Mouse (Mus musculus) megakaryocyte, embryonic 14.5 days (primary cell): Measurements from ENCODE around the gene Tmed9. TPM values are rescaled to one million over a fixed set of nuclear protein-coding genes. Genes with fewer than 3 reads are reported as not detected.
A peak's percentile ranks its signal among the peaks of the same experiment; 100 is the strongest.

Source experiments
- H3K27me3 ChIP-seq: replicated peaks from 2 replicates; pipeline ENCODE3; 2012; ENCODE audit warnings: inconsistent platforms
- H3K36me3 ChIP-seq: replicated peaks from 2 replicates; pipeline ENCODE3; 2012; ENCODE audit warnings: low read length, inconsistent platforms, mixed read lengths
- H3K4me1 ChIP-seq: 2 replicates; pipeline ENCODE4 v1.6.1; 2012; ENCODE audit warnings: inconsistent platforms
- H3K4me3 ChIP-seq: replicated peaks from 2 replicates; pipeline ENCODE3; 2012; ENCODE audit warnings: moderate library complexity, mild to moderate bottlenecking, inconsistent platforms
- H3K9me3 ChIP-seq: 2 replicates; pipeline ENCODE4 v1.6.1; 2012; ENCODE audit warnings: inconsistent platforms
- FLI1 ChIP-seq: IDR thresholded peaks from 2 replicates; pipeline ENCODE4 v1.6.1; 2012; ENCODE audit warnings: low read length, inconsistent platforms, mixed read lengths
- GATA1 ChIP-seq: IDR thresholded peaks from 3 replicates; pipeline ENCODE4 v1.6.1; 2012; ENCODE audit warnings: mixed read lengths, low read length, inconsistent platforms, borderline replicate concordance
- polyA plus RNA-seq: library from polyadenylated mRNA; stranded (reverse); fragments of >175 nt; gene quantifications from 2 replicates; pipeline ENCODE4 v1.2.3, GENCODE M21; 2012; ENCODE audit warnings: low replicate concordance; ENCODE audit not compliant: insufficient read depth

Tmed9 gene
- polyA plus RNA-seq = 209 and 240 TPM in 2 replicates

GRCm38 (mm10) chr13:55573432-55573831 lies at the start of gene Tmed9:
TSS of gene Tmed9 (plus strand) at chr13:55573732.
- H3K27me3 ChIP-seq = no peaks in the 10 kb centered on the region
- no peak within 1 kb of the TSS for H3K4me3 ChIP-seq
- TF ChIP-seq FLI1 (no peak), GATA1 (no peak)
- peaks cover 18% of the 10 kb centered on the region for H3K36me3 ChIP-seq
- peaks cover 3% of the 10 kb centered on the region; the same call in 1 of the 2 replicates for H3K9me3 ChIP-seq
- peaks cover 49% of the 10 kb centered on the region for H3K4me1 ChIP-seq

- no peak for TF ChIP-seq GATA1
- no peak overlapping the region for H3K4me3 ChIP-seq
- H3K36me3 ChIP-seq = peaks cover 43% of the 10 kb centered on the region
- peaks cover 63% of the 10 kb centered on the region for H3K4me1 ChIP-seq
- H3K9me3 ChIP-seq = peaks cover 10% of the 10 kb centered on the region
- peaks cover 16% of the 10 kb centered on the region for H3K27me3 ChIP-seq
Observed at GRCm38 (mm10) chr13:55523951-55524600, 49.5 kb upstream of the Tmed9 start.

- no peak overlapping the region for H3K4me3 ChIP-seq
- peaks cover 78% of the 10 kb centered on the region for H3K4me1 ChIP-seq
- H3K27me3 ChIP-seq = peaks cover 3% of the 10 kb centered on the region
- peaks cover under 1% of the 10 kb centered on the region for H3K9me3 ChIP-seq
- H3K36me3 ChIP-seq = peaks cover 61% of the 10 kb centered on the region
- TF ChIP-seq GATA1 (no peak), FLI1 (no peak)
Observed at GRCm38 (mm10) chr13:55525733-55526553, 47.6 kb upstream of the Tmed9 start.

GRCm38 (mm10) chr13:55527212-55527611 lies 46.3 kb upstream of the Tmed9 start:
- no peaks in the 10 kb centered on the region for H3K9me3 ChIP-seq
- H3K4me3 ChIP-seq = peak overlapping the region; percentile 86
- H3K36me3 ChIP-seq = peaks cover 73% of the 10 kb centered on the region
- H3K4me1 ChIP-seq = peaks cover 88% of the 10 kb centered on the region
- H3K27me3 ChIP-seq = no peaks in the 10 kb centered on the region
- TF ChIP-seq FLI1 = no peak

DNA sequence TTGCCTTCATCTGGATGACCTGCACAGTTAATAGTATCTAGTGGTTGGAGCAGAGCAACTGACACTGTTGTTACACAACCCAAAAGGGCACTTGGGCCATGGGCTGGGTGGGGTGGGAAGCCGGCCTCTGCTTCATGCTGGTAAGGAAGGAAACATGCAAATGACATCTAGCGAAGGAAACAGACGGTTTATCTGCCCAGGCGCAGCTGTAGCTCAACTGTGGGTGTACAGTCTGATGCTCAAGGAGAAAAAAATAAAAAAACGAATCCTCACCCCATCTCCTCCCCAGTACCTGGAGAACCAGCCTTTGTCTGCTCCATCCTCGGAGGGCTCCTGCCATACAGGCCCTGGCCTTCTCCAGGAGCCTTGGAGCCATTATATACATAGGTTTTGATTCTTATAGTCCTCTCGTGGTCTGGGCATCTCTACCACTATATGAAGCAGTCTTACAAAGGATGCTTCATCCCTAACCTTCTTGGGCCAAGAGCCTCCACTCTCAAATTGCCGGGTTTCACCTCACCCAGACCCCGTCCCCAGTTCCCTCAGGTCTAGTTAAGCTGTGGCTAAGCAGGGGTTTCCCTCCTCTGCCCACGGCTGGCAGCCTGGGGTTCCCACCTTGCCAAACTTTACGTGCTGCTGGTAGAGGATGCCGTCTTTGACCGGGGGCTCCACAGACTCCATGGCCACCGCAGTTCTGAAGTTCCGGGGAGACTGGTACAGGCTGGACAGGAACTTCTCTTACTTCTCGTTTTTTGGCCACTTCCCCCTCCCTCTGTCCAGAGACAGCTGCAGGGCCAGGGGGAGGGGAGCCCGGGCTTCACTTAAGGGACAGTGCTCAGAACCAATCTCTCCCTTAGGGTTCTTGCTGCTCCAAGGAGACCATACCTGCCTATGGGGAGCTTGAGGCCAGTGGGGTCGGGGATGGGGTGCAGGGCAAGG lies 45.4 kb upstream of the Tmed9 start:
- TF ChIP-seq GATA1 (no peak; the same call in 2 of the 3 replicates), FLI1 (no peak)
- Histone ChIP-seq H3K9me3 (no peaks in the 10 kb centered on the region), H3K4me1 (peaks cover 83% of the 10 kb centered on the region), H3K4me3 (peak overlapping the region; percentile 86), H3K36me3 (peaks cover 75% of the 10 kb centered on the region), H3K27me3 (no peaks in the 10 kb centered on the region)

- Histone ChIP-seq H3K4me3 (peak within 1 kb of the TSS; percentile 86), H3K27me3 (no peaks in the 10 kb centered on the region), H3K4me1 (peaks cover 84% of the 10 kb centered on the region), H3K9me3 (no peaks in the 10 kb centered on the region), H3K36me3 (peaks cover 75% of the 10 kb centered on the region)
- no peak for TF ChIP-seq FLI1
- no peak for TF ChIP-seq GATA1
Observed at GRCm38 (mm10) chr13:55529198-55529915, 44.2 kb upstream of the Tmed9 start, which contains the start of gene Dok3. TSS of gene Dok3 (minus strand) at chr13:55529296.

- peak overlapping the region; percentile 98 for H3K4me3 ChIP-seq
- H3K9me3 ChIP-seq = no peaks in the 10 kb centered on the region
- peaks cover 83% of the 10 kb centered on the region for H3K36me3 ChIP-seq
- H3K27me3 ChIP-seq = no peaks in the 10 kb centered on the region
- TF ChIP-seq FLI1 = no peak
- peaks cover 52% of the 10 kb centered on the region for H3K4me1 ChIP-seq
Observed at GRCm38 (mm10) chr13:55535191-55535590, 38.3 kb upstream of the Tmed9 start.

GRCm38 (mm10) chr13:55535796-55536193 lies 37.7 kb upstream of the Tmed9 start:
- Histone ChIP-seq H3K4me1 (peaks cover 46% of the 10 kb centered on the region), H3K36me3 (peaks cover 83% of the 10 kb centered on the region), H3K4me3 (peak overlapping the region; percentile 98), H3K27me3 (no peaks in the 10 kb centered on the region), H3K9me3 (no peaks in the 10 kb centered on the region)
- TF ChIP-seq FLI1 = no peak
- TF ChIP-seq GATA1 = no peak
